Mouse (Mus musculus) bone marrow, adult 2 months (tissue): ENCODE measurements around the gene Pex5l.

Source experiments
- CTCF ChIP-seq: fragments of 200-500 bp; IDR thresholded peaks from 2 replicates; pipeline ENCODE4 v1.5.1; 2011; ENCODE audit warnings: low read length, control low read depth; ENCODE audit not compliant: control insufficient read depth, insufficient read depth
- POLR2A ChIP-seq: fragments of 200-500 bp; IDR thresholded peaks from 2 replicates; pipeline ENCODE4 v1.6.1; 2011; ENCODE audit warnings: low read depth, mild to moderate bottlenecking, control low read depth, low read length, borderline replicate concordance; ENCODE audit not compliant: control insufficient read depth

DNA sequence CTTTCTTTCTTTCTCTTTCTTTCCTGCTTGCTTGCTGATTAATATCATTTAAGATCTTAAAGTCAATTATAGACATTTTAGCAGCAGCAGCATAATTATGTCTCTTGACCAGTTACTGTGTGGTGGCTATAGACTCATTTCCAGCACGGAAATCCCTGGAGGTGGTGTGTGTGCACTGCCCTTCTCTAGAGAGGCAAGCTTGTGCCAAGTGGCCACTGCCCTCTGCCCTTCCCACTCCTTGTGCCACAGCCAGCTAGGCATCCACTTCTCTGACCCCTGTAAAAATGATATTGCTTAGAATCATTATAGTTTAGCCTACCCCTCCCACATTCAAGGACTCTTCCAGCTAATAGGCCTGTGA lies 69.2 kb downstream of the Pex5l start:
- TF ChIP-seq CTCF (no peak), POLR2A (no peak)
